Mouse (Mus musculus) myocyte (in vitro differentiated cells): Measurements from ENCODE around the gene Lingo2. TPM values are rescaled to one million over a fixed set of nuclear protein-coding genes. Genes with fewer than 3 reads are reported as not detected.
"Not testable (repeated sequence)": the region's sequence is repeated elsewhere in the genome, so short reads cannot be mapped to it uniquely, and the experiment has no call there.

Source experiments
- H3K27me3 ChIP-seq: one replicate; pipeline ENCODE4 v1.6.1; 2011; ENCODE audit not compliant: control insufficient read depth, insufficient read depth, insufficient read length
- H3K36me3 ChIP-seq: one replicate; pipeline ENCODE4 v1.6.1; 2011; ENCODE audit not compliant: control insufficient read depth, insufficient read depth
- H3K4me2 ChIP-seq: one replicate; pipeline ENCODE4 v1.6.1; 2011; ENCODE audit warnings: low read depth, control low read depth
- H3K4me3 ChIP-seq: one replicate; pipeline ENCODE4 v1.5.1; 2011; ENCODE audit warnings: mild to moderate bottlenecking, control low read depth, moderate library complexity
- H3K79me2 ChIP-seq: one replicate; pipeline ENCODE4 v1.6.1; 2011; ENCODE audit not compliant: control insufficient read depth, insufficient read depth
- H3ac ChIP-seq: one replicate; pipeline ENCODE4 v1.6.1; 2011; ENCODE audit not compliant: control insufficient read depth, insufficient read length
- CEBPB ChIP-seq: IDR thresholded peaks from 2 replicates; pipeline ENCODE4 v1.6.1; 2011; ENCODE audit warnings: mild to moderate bottlenecking, moderate library complexity; ENCODE audit not compliant: poor library complexity, insufficient read depth, severe bottlenecking
- E2F4 ChIP-seq: IDR thresholded peaks from one replicate; pipeline ENCODE4 v1.6.1; 2011; ENCODE audit warnings: mild to moderate bottlenecking, control low read depth, moderate library complexity; ENCODE audit not compliant: insufficient read depth
- MAX ChIP-seq: IDR thresholded peaks from one replicate; pipeline ENCODE4 v1.6.1; 2011; ENCODE audit warnings: low read depth, mild to moderate bottlenecking, control low read depth
- MYOD1 ChIP-seq, 3 experiments: IDR thresholded peaks; one replicate each; pipeline ENCODE4 v1.6.1; 2011; ENCODE audit warnings: control low read depth in 2 of 3, low read depth in 2 of 3, mild to moderate bottlenecking in 2 of 3, moderate library complexity in 1 of 3; ENCODE audit not compliant: insufficient read length in 2 of 3, control insufficient read depth in 1 of 3
- MYOG ChIP-seq, 3 experiments: IDR thresholded peaks; one replicate each; pipeline ENCODE4 v1.6.1; 2011; ENCODE audit warnings: control low read depth in 2 of 3, low read depth in 2 of 3, mild to moderate bottlenecking in 2 of 3; ENCODE audit not compliant: insufficient read length in 2 of 3, control insufficient read depth in 1 of 3, insufficient read depth in 1 of 3
- POLR2A ChIP-seq: IDR thresholded peaks from one replicate; pipeline ENCODE4 v1.6.1; 2011; ENCODE audit warnings: low read depth, mild to moderate bottlenecking, control low read depth, moderate library complexity; ENCODE audit not compliant: insufficient read length
- POLR2AphosphoS2 ChIP-seq: IDR thresholded peaks from one replicate; pipeline ENCODE4 v1.6.1; 2011; ENCODE audit warnings: low read depth, control low read depth; ENCODE audit not compliant: insufficient read length
- REST ChIP-seq: IDR thresholded peaks from one replicate; pipeline ENCODE4 v1.6.1; 2011; ENCODE audit warnings: mild to moderate bottlenecking, control low read depth, moderate library complexity; ENCODE audit not compliant: insufficient read depth, insufficient read length
- SRF ChIP-seq: IDR thresholded peaks from one replicate; pipeline ENCODE4 v1.6.1; 2011; ENCODE audit warnings: low read depth; ENCODE audit not compliant: control insufficient read depth, insufficient read length
- TCF12 ChIP-seq: IDR thresholded peaks from one replicate; pipeline ENCODE4 v1.6.1; 2011; ENCODE audit warnings: mild to moderate bottlenecking, control low read depth; ENCODE audit not compliant: poor library complexity, insufficient read depth, severe bottlenecking
- TCF3 ChIP-seq: IDR thresholded peaks from one replicate; pipeline ENCODE4 v1.6.1; 2011; ENCODE audit warnings: low read depth, control low read depth; ENCODE audit not compliant: insufficient read length
- USF1 ChIP-seq: IDR thresholded peaks from one replicate; pipeline ENCODE4 v1.6.1; 2011; ENCODE audit warnings: low read depth, mild to moderate bottlenecking, control low read depth, moderate library complexity
- polyA plus RNA-seq: library from polyadenylated mRNA; unstranded; fragments of >200 nt; fragmentation: generic; extraction: Trizol; gene quantifications from one replicate; pipeline ENCODE4 v1.2.1, GENCODE M21; 2012; ENCODE audit warnings: missing spikeins

The Lingo2 gene
- polyA plus RNA-seq, 1 experiment = 0.13 TPM

DNA sequence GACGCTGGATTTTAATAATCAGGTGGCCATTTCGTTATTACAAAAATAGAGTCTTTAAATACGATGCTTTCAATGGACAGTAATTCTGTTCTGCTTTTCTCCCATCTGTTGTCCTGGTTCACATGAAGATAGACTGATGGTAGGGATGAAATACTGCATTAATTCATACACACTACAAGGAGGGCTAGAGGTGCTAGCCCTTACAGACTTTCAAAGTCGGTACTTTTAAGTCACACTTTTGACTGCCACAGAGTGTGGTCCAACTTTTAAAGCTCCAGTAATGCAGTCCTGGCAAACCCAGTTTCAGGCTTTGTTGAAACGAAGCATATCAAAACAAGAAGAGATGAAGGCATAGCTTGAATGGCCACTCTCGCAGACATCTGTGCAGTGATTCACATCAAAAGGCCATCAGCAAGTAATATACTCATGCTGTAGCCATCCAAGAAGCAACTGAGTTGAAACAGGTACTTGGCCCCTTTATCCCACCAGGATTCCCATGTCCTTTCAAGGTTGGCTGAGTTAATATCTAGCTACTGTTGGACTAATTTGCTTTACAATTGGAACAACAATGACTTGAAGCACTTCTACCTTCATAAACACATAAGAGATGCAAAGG is 872.5 kb downstream of the Lingo2 start:
- Histone ChIP-seq H3K27me3 (no peaks in the 10 kb centered on the region), H3K36me3 (no peaks in the 10 kb centered on the region), H3K4me2 (no peak overlapping the region), H3K79me2 (no peaks in the 10 kb centered on the region), H3ac (no peak overlapping the region), H3K4me3 (no peak overlapping the region)
- no peak for TF ChIP-seq MYOD1 (IDR thresholded peaks at IDR 0.05; ENCODE audit: control insufficient read depth in 1 of 3, insufficient read length in 2 of 3, low read depth in 2 of 3)
- no peak for TF ChIP-seq CEBPB
- TF ChIP-seq TCF12 = no peak
- TF ChIP-seq POLR2A = no peak
- no peak for TF ChIP-seq POLR2AphosphoS2
- no peak for TF ChIP-seq TCF3
- TF ChIP-seq USF1 = no peak
- TF ChIP-seq E2F4 = no peak
- no peak for TF ChIP-seq MAX
- TF ChIP-seq MYOG (IDR thresholded peaks at IDR 0.05; ENCODE audit: control insufficient read depth in 1 of 3, insufficient read depth in 1 of 3, insufficient read length in 2 of 3, low read depth in 2 of 3) = no peak
- TF ChIP-seq REST = no peak
- no peak for TF ChIP-seq SRF

DNA sequence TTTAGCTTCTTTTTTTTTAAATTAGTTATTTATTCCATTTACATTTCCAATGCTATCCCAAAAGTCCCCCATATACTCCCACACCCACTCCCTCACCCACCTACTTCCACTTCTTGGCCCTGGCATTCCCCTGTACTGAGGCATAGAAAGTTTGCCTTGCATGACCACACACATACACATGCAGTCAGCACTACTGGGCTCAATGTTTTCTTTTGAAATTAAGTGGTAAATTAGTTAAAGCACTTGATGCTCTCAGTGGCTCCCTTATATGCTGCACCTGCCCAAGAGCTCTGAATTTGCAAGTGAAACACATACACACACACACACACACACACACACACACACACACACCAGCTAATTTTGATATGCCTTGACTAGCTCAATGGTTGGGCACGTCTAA is 886.8 kb downstream of the Lingo2 start:
- not testable (repeated sequence) for H3K27me3 ChIP-seq, H3K36me3 ChIP-seq

DNA sequence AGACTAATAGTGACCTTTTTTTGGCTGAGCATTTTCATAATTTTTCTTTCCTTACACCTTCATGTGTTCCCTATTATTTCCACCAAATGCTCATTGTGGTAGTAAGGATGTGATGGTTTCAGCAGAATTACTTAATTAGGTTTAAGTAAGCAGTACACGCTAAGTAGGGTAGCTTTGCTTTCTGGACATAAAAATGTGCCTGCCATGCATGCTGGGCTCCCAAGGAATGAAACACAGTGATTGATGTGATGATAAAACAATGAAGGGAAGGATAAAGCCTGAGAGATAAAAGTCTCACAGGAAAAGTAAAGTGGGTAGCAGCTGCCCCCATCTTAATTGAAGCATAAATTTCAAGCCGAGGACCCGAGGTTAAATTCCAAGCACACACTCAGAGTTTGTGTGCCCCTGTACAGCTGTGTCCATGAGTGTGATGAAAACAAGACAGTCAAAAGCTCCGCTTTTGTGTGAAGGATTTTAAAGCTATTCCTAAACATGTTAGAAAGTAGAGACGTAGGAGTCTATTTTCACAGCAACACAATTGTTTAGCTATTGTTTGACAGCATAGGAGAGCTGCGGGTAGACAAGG is 898.7 kb downstream of the Lingo2 start:
- Histone ChIP-seq H3K4me2 (no peak overlapping the region), H3K4me3 (no peak overlapping the region), H3ac (no peak overlapping the region), H3K27me3 (no peaks in the 10 kb centered on the region), H3K79me2 (no peaks in the 10 kb centered on the region), H3K36me3 (no peaks in the 10 kb centered on the region)
- TF ChIP-seq USF1 (no peak), TCF12 (no peak), MYOD1 (IDR thresholded peaks at IDR 0.05; ENCODE audit: control insufficient read depth in 1 of 3, insufficient read length in 2 of 3, low read depth in 2 of 3) (no peak), REST (no peak), MAX (no peak), POLR2AphosphoS2 (no peak), POLR2A (no peak), E2F4 (no peak), TCF3 (no peak), CEBPB (no peak)

More for the DNA sequence above, 886.8 kb downstream of the Lingo2 start:
- H3K4me3 ChIP-seq, H3K4me2 ChIP-seq, H3ac ChIP-seq, H3K79me2 ChIP-seq: not testable (repeated sequence)

DNA sequence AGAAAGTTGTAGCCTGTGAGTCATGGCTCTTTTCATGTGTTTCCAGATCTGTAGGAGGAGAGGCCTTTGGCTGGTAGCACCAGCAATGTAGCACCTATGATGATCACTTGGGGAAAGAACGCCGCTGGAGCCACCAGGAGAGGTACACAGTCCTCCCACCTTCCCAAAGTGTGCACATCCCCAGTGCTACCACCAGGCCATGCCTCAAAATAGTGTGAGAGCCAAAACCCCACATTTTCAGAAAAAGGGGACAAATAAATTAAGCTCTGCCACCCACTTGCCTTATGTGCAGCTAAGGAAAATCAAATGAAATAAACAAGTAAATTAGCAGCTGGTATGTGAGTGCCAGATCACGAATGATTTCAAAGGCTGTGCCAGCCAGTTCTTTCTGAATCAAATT is 911.2 kb downstream of the Lingo2 start:
- Histone ChIP-seq H3K4me3 (no peak overlapping the region), H3K79me2 (no peaks in the 10 kb centered on the region), H3K36me3 (no peaks in the 10 kb centered on the region), H3ac (no peak overlapping the region), H3K27me3 (no peaks in the 10 kb centered on the region), H3K4me2 (no peak overlapping the region)
- TF ChIP-seq E2F4 (no peak), MYOD1 (IDR thresholded peaks at IDR 0.05; ENCODE audit: control insufficient read depth in 1 of 3, insufficient read length in 2 of 3, low read depth in 2 of 3) (no peak), USF1 (no peak), MAX (no peak), TCF3 (no peak), POLR2A (no peak), SRF (no peak), CEBPB (no peak), POLR2AphosphoS2 (no peak), TCF12 (no peak), MYOG (IDR thresholded peaks at IDR 0.05; ENCODE audit: control insufficient read depth in 1 of 3, insufficient read depth in 1 of 3, insufficient read length in 2 of 3, low read depth in 2 of 3) (no peak), REST (no peak)

DNA sequence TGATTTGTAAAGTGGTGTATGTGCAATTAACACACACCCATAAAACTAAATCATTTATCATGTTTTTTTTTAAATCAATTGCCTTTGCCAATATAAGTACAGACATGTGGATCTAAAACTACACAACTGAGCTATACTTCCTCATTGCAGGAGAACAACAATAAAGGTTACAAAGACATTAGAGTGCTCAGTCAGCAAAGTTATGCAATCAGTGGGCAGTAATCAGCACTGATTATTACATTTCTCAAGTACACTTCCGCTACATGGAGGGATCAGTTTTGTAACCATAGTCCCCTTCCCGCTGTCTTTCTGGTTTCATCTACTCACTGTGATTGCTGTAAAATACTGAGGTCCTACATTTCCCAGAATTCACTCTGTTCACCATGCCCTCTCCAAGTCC is 912.8 kb downstream of the Lingo2 start:
- no peak for TF ChIP-seq POLR2AphosphoS2
- TF ChIP-seq MYOG (IDR thresholded peaks at IDR 0.05; ENCODE audit: control insufficient read depth in 1 of 3, insufficient read depth in 1 of 3, insufficient read length in 2 of 3, low read depth in 2 of 3) = no peak
- no peak for TF ChIP-seq REST
- no peak for TF ChIP-seq MAX
- TF ChIP-seq POLR2A = no peak
- no peak for TF ChIP-seq CEBPB
- TF ChIP-seq USF1 = no peak
- TF ChIP-seq E2F4 = no peak
- TF ChIP-seq SRF = no peak
- TF ChIP-seq MYOD1 (IDR thresholded peaks at IDR 0.05; ENCODE audit: control insufficient read depth in 1 of 3, insufficient read length in 2 of 3, low read depth in 2 of 3) = no peak
- no peak for TF ChIP-seq TCF3
- H3K4me2 ChIP-seq = no peak overlapping the region
- no peak overlapping the region for H3K4me3 ChIP-seq
- H3K27me3 ChIP-seq = no peaks in the 10 kb centered on the region
- H3K79me2 ChIP-seq = no peaks in the 10 kb centered on the region
- H3ac ChIP-seq = no peak overlapping the region
- no peaks in the 10 kb centered on the region for H3K36me3 ChIP-seq
